Mouse (Mus musculus) intestine, embryonic 14.5 days (tissue): ENCODE results near the gene Mcoln1. TPM values are rescaled to one million over a fixed set of nuclear protein-coding genes. Genes with fewer than 3 reads are reported as not detected.
A peak's percentile ranks its signal among the peaks of the same experiment; 100 is the strongest.

Experiments
- ATAC-seq: fragments of 200-750 bp; cut with Nextera tagmentation; replicated peaks from 2 replicates; pipeline ENCODE4 v1.8.0; 2017; ENCODE audit warnings: low read depth, moderate number of reproducible peaks, moderate TSS enrichment, moderate library complexity; ENCODE audit not compliant: low FRiP score, low TSS enrichment
- DNase-seq: peaks from one replicate; pipeline ENCODE4 v3.0.0-alpha.2; 2018; ENCODE audit warnings: low spot score
- H3K27ac ChIP-seq: fragments of 300-500 bp; sonication (generic); 2 replicates; pipeline ENCODE4 v1.5.1; 2014; ENCODE audit warnings: low read depth, mild to moderate bottlenecking, control low read depth
- H3K27me3 ChIP-seq: fragments of 300-500 bp; sonication (generic); replicated peaks from 2 replicates; pipeline ENCODE4 v1.6.1; 2014; ENCODE audit warnings: low read length, control low read depth; ENCODE audit not compliant: control insufficient read depth, insufficient read depth
- H3K36me3 ChIP-seq: fragments of 300-500 bp; sonication (generic); 2 replicates; pipeline ENCODE4 v1.6.1; 2014; ENCODE audit warnings: low read length, control low read depth; ENCODE audit not compliant: control insufficient read depth, insufficient read depth
- H3K4me1 ChIP-seq: fragments of 300-500 bp; sonication (generic); replicated peaks from 2 replicates; pipeline ENCODE4 v1.6.1; 2014; ENCODE audit warnings: low read length, control low read depth, mixed read lengths; ENCODE audit not compliant: control insufficient read depth, insufficient read depth
- H3K4me2 ChIP-seq: fragments of 300-500 bp; sonication (generic); 2 replicates; pipeline ENCODE4 v1.6.1; 2014; ENCODE audit warnings: low read length
- H3K4me3 ChIP-seq: fragments of 300-500 bp; sonication (generic); 2 replicates; pipeline ENCODE4 v1.5.1; 2014; ENCODE audit warnings: low read depth, low read length, control low read depth, mixed read lengths
- H3K9ac ChIP-seq: fragments of 300-500 bp; sonication (generic); 2 replicates; pipeline ENCODE4 v1.6.1; 2014; ENCODE audit warnings: mild to moderate bottlenecking, low read length
- H3K9me3 ChIP-seq: fragments of 300-500 bp; sonication (generic); 2 replicates; pipeline ENCODE4 v1.6.1; 2016; ENCODE audit warnings: low read length, control low read depth; ENCODE audit not compliant: control insufficient read depth
- WGBS: fragments of 180-500 bp; shearing (Covaris S2); extraction: QIAGEN DNeasy Blood & Tissue Kit; methylation state at CpG from one replicate; pipeline ENCODE4 v1.1.7; 2014; 5-methylcytosine and 5-hydroxymethylcytosine counted together
- polyA plus RNA-seq: library from polyadenylated mRNA; unstranded; fragments of >200 nt; fragmentation: Nextera tagmentation; extraction: Ambion mirVana; gene quantifications from 2 replicates; pipeline ENCODE4 v1.2.1, GENCODE M21; 2014

The Mcoln1 gene
- polyA plus RNA-seq, 1 experiment from 2014 or later, result 41.8 TPM

- Histone ChIP-seq H3K27ac (no peak overlapping the region), H3K9me3 (no peaks in the 10 kb centered on the region), H3K4me2 (no peak overlapping the region), H3K27me3 (no peaks in the 10 kb centered on the region), H3K4me1 (no peaks in the 10 kb centered on the region), H3K9ac (no peak overlapping the region), H3K36me3 (peaks cover 73% of the 10 kb centered on the region), H3K4me3 (no peak overlapping the region)
- DNase-seq (peak; percentile 20), ATAC-seq (no peak)
- 91% methylated on average over 9 of the region's 9 CpGs for WGBS
These were observed 36.7 kb downstream of the Mcoln1 start for GRCm38 (mm10) chr8:3536940-3537339.

- Histone ChIP-seq H3K9ac (no peak overlapping the region), H3K36me3 (peaks cover 67% of the 10 kb centered on the region), H3K27me3 (no peaks in the 10 kb centered on the region), H3K4me3 (no peak overlapping the region), H3K27ac (no peak overlapping the region), H3K4me2 (no peak overlapping the region), H3K9me3 (no peaks in the 10 kb centered on the region), H3K4me1 (no peaks in the 10 kb centered on the region)
- WGBS, result 94% methylated on average over 26 of the region's 26 CpGs
- no peak for ATAC-seq
- DNase-seq, result no peak
These were observed 37.4 kb downstream of the Mcoln1 start for GRCm38 (mm10) chr8:3537666-3538065.

- Histone ChIP-seq H3K4me3 (no peak overlapping the region), H3K27me3 (no peaks in the 10 kb centered on the region), H3K36me3 (peaks cover 70% of the 10 kb centered on the region), H3K4me1 (no peaks in the 10 kb centered on the region), H3K4me2 (no peak overlapping the region), H3K27ac (no peak overlapping the region), H3K9ac (no peak overlapping the region), H3K9me3 (no peaks in the 10 kb centered on the region)
- 85% methylated on average over 7 of the region's 7 CpGs for WGBS
- ATAC-seq (no peak), DNase-seq (no peak)
These were observed 38.9 kb downstream of the Mcoln1 start for GRCm38 (mm10) chr8:3539146-3539545.

GRCm38 (mm10) chr8:3540076-3540475 lies 39.8 kb downstream of the Mcoln1 start:
- H3K27me3 ChIP-seq, result no peaks in the 10 kb centered on the region
- WGBS, result 90% methylated on average over 4 of the region's 4 CpGs
- no peak overlapping the region for H3K27ac ChIP-seq
- H3K4me3 ChIP-seq, result no peak overlapping the region
- peak; percentile 23 for DNase-seq
- H3K9ac ChIP-seq, result no peak overlapping the region
- no peak overlapping the region for H3K4me2 ChIP-seq
- ATAC-seq, result no peak
- H3K9me3 ChIP-seq, result 0 out of 2 replicates have a peak, but pooled peaks cover 2% of the 10 kb centered on the region
- no peaks in the 10 kb centered on the region for H3K4me1 ChIP-seq
- H3K36me3 ChIP-seq, result peaks cover 77% of the 10 kb centered on the region

GRCm38 (mm10) chr8:3546511-3546910 lies 46.3 kb downstream of the Mcoln1 start:
- H3K4me2 ChIP-seq, result no peak overlapping the region
- peaks cover 20% of the 10 kb centered on the region for H3K36me3 ChIP-seq
- H3K27ac ChIP-seq, result no peak overlapping the region
- 0 out of 2 replicates have a peak, but pooled peaks cover 3% of the 10 kb centered on the region for H3K9me3 ChIP-seq
- H3K27me3 ChIP-seq, result no peaks in the 10 kb centered on the region
- H3K4me3 ChIP-seq, result no peak overlapping the region
- no peaks in the 10 kb centered on the region for H3K4me1 ChIP-seq
- no peak overlapping the region for H3K9ac ChIP-seq
- ATAC-seq (no peak), DNase-seq (no peak)
- 92% methylated on average over 2 of the region's 2 CpGs for WGBS

- WGBS, result 66% methylated on average over 1 of the region's 1 CpGs
- Histone ChIP-seq H3K27me3 (no peaks in the 10 kb centered on the region), H3K9ac (no peak overlapping the region), H3K36me3 (no peaks in the 10 kb centered on the region), H3K9me3 (no peaks in the 10 kb centered on the region), H3K27ac (no peak overlapping the region), H3K4me2 (no peak overlapping the region), H3K4me1 (no peaks in the 10 kb centered on the region), H3K4me3 (no peak overlapping the region)
- DNase-seq (no peak), ATAC-seq (no peak)
These were observed 52.0 kb downstream of the Mcoln1 start for GRCm38 (mm10) chr8:3552240-3552639.

- no peak overlapping the region for H3K4me3 ChIP-seq
- H3K4me2 ChIP-seq, result no peak overlapping the region
- WGBS, result 65% methylated on average over 4 of the region's 4 CpGs
- ATAC-seq (peak; percentile 85), DNase-seq (peak; percentile 48)
- H3K36me3 ChIP-seq, result no peaks in the 10 kb centered on the region
- H3K27ac ChIP-seq, result no peak overlapping the region
- H3K4me1 ChIP-seq, result no peaks in the 10 kb centered on the region
- H3K9ac ChIP-seq, result no peak overlapping the region
- no peaks in the 10 kb centered on the region for H3K9me3 ChIP-seq
- no peaks in the 10 kb centered on the region for H3K27me3 ChIP-seq
These were observed 55.9 kb downstream of the Mcoln1 start for GRCm38 (mm10) chr8:3556114-3556513.

Other genes with a start within 250 kb of the Mcoln1 start
- gene Insr, start 220.8 kb upstream of the Mcoln1 start, polyA plus RNA-seq, result 37.6 and 41.0 TPM in 2 replicates
- gene A430078G23Rik, start 147.0 kb upstream of the Mcoln1 start, polyA plus RNA-seq, result 0.34 TPM in 1 of 2 replicates, not detected in the other
- gene Arhgef18, start 107.5 kb upstream of the Mcoln1 start, polyA plus RNA-seq, result 8.6 and 10.7 TPM in 2 replicates
- gene Pex11g, start 32.8 kb upstream of the Mcoln1 start, polyA plus RNA-seq, result 4.2 and 5.1 TPM in 2 replicates
- 0.12 TPM in 1 of 2 replicates, not detected in the other for gene Tex45, start 29.6 kb upstream of the Mcoln1 start, polyA plus RNA-seq
- 20.6 and 22.7 TPM in 2 replicates for gene Zfp358, start 7.3 kb upstream of the Mcoln1 start, polyA plus RNA-seq
- 25.7 and 26.7 TPM in 2 replicates for gene Pnpla6, start 14.9 kb downstream of the Mcoln1 start, polyA plus RNA-seq
- 3.8 and 4.5 TPM in 2 replicates for gene C330021F23Rik, start 67.5 kb downstream of the Mcoln1 start, polyA plus RNA-seq
- gene Camsap3, start 86.8 kb downstream of the Mcoln1 start, polyA plus RNA-seq, result 19.7 and 21.5 TPM in 2 replicates
- gene Xab2, start 120.9 kb downstream of the Mcoln1 start, polyA plus RNA-seq, result 56.4 and 61.5 TPM in 2 replicates
- 95.1 and 95.4 TPM in 2 replicates for gene Pet100, start 121.1 kb downstream of the Mcoln1 start, polyA plus RNA-seq
- 0.12 TPM in 1 of 2 replicates, not detected in the other for gene Pcp2, start 125.1 kb downstream of the Mcoln1 start, polyA plus RNA-seq
- gene Stxbp2, start 130.5 kb downstream of the Mcoln1 start, polyA plus RNA-seq, result 85.9 and 106 TPM in 2 replicates
- 0.22 TPM in 1 of 2 replicates, not detected in the other for gene Retn, start 155.3 kb downstream of the Mcoln1 start, polyA plus RNA-seq
- 0.12 and 0.47 TPM in 2 replicates for gene Mcemp1, start 165.3 kb downstream of the Mcoln1 start, polyA plus RNA-seq
- gene Fcor, start 171.9 kb downstream of the Mcoln1 start, polyA plus RNA-seq, result 16.7 and 16.8 TPM in 2 replicates
- 34.0 TPM in 2 replicates for gene Trappc5, start 175.8 kb downstream of the Mcoln1 start, polyA plus RNA-seq
- 0.08 and 0.11 TPM in 2 replicates for gene Fcer2a, start 193.7 kb downstream of the Mcoln1 start, polyA plus RNA-seq
- not detected in 2 replicates for gene Clec4g, start 220.2 kb downstream of the Mcoln1 start, polyA plus RNA-seq
- gene Cd209a, start 248.5 kb downstream of the Mcoln1 start, polyA plus RNA-seq, result not detected in 2 replicates